Mouse (Mus musculus): ENCODE results near the gene Spryd7. TPM values are rescaled to one million over a fixed set of nuclear protein-coding genes. Genes with fewer than 3 reads are reported as not detected.
A peak's percentile ranks its signal among the peaks of the same experiment; 100 is the strongest.
"Not testable (repeated sequence)": the region's sequence is repeated elsewhere in the genome, so short reads cannot be mapped to it uniquely, and the experiment has no call there.

Spryd7 gene
- polyA plus RNA-seq, 1 experiment from 2014 or later = 61.8 TPM

GRCm38 (mm10) chr14:61555931-61556288 lies 776 bp downstream of the Spryd7 start:
- no peak for ATAC-seq
- H3K9ac ChIP-seq (ENCODE audit: low read depth, low read length) = peak overlapping the region; percentile 66
- no peaks in the 10 kb centered on the region for H3K4me1 ChIP-seq (ENCODE audit: control insufficient read depth, insufficient read depth, low read depth, low read length)
- H3K9me3 ChIP-seq (ENCODE audit: control insufficient read depth, low read length) = no peaks in the 10 kb centered on the region
- no peaks in the 10 kb centered on the region for H3K27me3 ChIP-seq (replicated peaks; ENCODE audit: control insufficient read depth, insufficient read depth, low read length)
- peak overlapping the region; percentile 70 for H3K4me3 ChIP-seq (ENCODE audit: low read length)
- no peaks in the 10 kb centered on the region for H3K36me3 ChIP-seq (ENCODE audit: control insufficient read depth, insufficient read depth, low read length)
- peak overlapping the region; percentile 82 for H3K27ac ChIP-seq (ENCODE audit: low read depth, low read length)
- peak overlapping the region; percentile 68 for H3K4me2 ChIP-seq (ENCODE audit: low read length)
- 12% methylated on average over 6 of the region's 6 CpGs for WGBS

- Histone ChIP-seq H3K9ac (ENCODE audit: low read depth, low read length) (no peak overlapping the region), H3K4me1 (ENCODE audit: control insufficient read depth, insufficient read depth, low read depth, low read length) (no peaks in the 10 kb centered on the region), H3K36me3 (ENCODE audit: control insufficient read depth, insufficient read depth, low read length) (peaks cover 5% of the 10 kb centered on the region; the same call in 1 of the 2 replicates), H3K4me3 (ENCODE audit: low read length) (no peak overlapping the region), H3K4me2 (ENCODE audit: low read length) (no peak overlapping the region), H3K9me3 (ENCODE audit: control insufficient read depth, low read length) (no peaks in the 10 kb centered on the region), H3K27me3 (replicated peaks; ENCODE audit: control insufficient read depth, insufficient read depth, low read length) (no peaks in the 10 kb centered on the region), H3K27ac (ENCODE audit: low read depth, low read length) (no peak overlapping the region)
- 90% methylated on average over 1 of the region's 1 CpGs for WGBS
- no peak for ATAC-seq
Measured at GRCm38 (mm10) chr14:61548614-61549013, 8.1 kb downstream of the Spryd7 start.

- not testable (repeated sequence) for H3K9ac ChIP-seq (ENCODE audit: low read depth, low read length); H3K4me2 ChIP-seq (ENCODE audit: low read length); H3K27me3 ChIP-seq (replicated peaks; ENCODE audit: control insufficient read depth, insufficient read depth, low read length); ATAC-seq; H3K36me3 ChIP-seq (ENCODE audit: control insufficient read depth, insufficient read depth, low read length); H3K9me3 ChIP-seq (ENCODE audit: control insufficient read depth, low read length); H3K4me3 ChIP-seq (ENCODE audit: low read length); H3K27ac ChIP-seq (ENCODE audit: low read depth, low read length); H3K4me1 ChIP-seq (ENCODE audit: control insufficient read depth, insufficient read depth, low read depth, low read length)
- 84% methylated on average over 7 of the region's 11 CpGs for WGBS
Measured at GRCm38 (mm10) chr14:61537772-61538171, 18.9 kb downstream of the Spryd7 start.

- WGBS = 90% methylated on average over 5 of the region's 5 CpGs
- no peaks in the 10 kb centered on the region for H3K9me3 ChIP-seq (ENCODE audit: control insufficient read depth, low read length)
- no peak overlapping the region for H3K4me3 ChIP-seq (ENCODE audit: low read length)
- H3K4me2 ChIP-seq (ENCODE audit: low read length) = no peak overlapping the region
- no peaks in the 10 kb centered on the region for H3K4me1 ChIP-seq (ENCODE audit: control insufficient read depth, insufficient read depth, low read depth, low read length)
- no peak overlapping the region for H3K9ac ChIP-seq (ENCODE audit: low read depth, low read length)
- peaks cover 7% of the 10 kb centered on the region; the same call in 1 of the 2 replicates for H3K36me3 ChIP-seq (ENCODE audit: control insufficient read depth, insufficient read depth, low read length)
- ATAC-seq = no peak
- no peaks in the 10 kb centered on the region for H3K27me3 ChIP-seq (replicated peaks; ENCODE audit: control insufficient read depth, insufficient read depth, low read length)
- H3K27ac ChIP-seq (ENCODE audit: low read depth, low read length) = no peak overlapping the region
Measured at GRCm38 (mm10) chr14:61536631-61537264, 19.9 kb downstream of the Spryd7 start.

GRCm38 (mm10) chr14:61535811-61536210 lies 20.9 kb downstream of the Spryd7 start:
- H3K4me2 ChIP-seq (ENCODE audit: low read length) = no peak overlapping the region
- WGBS = 96% methylated on average over 3 of the region's 3 CpGs
- no peak overlapping the region for H3K27ac ChIP-seq (ENCODE audit: low read depth, low read length)
- no peak overlapping the region for H3K4me3 ChIP-seq (ENCODE audit: low read length)
- H3K36me3 ChIP-seq (ENCODE audit: control insufficient read depth, insufficient read depth, low read length) = peaks cover 7% of the 10 kb centered on the region; the same call in 1 of the 2 replicates
- ATAC-seq = no peak
- H3K9ac ChIP-seq (ENCODE audit: low read depth, low read length) = no peak overlapping the region
- no peaks in the 10 kb centered on the region for H3K27me3 ChIP-seq (replicated peaks; ENCODE audit: control insufficient read depth, insufficient read depth, low read length)
- no peaks in the 10 kb centered on the region for H3K4me1 ChIP-seq (ENCODE audit: control insufficient read depth, insufficient read depth, low read depth, low read length)
- no peaks in the 10 kb centered on the region for H3K9me3 ChIP-seq (ENCODE audit: control insufficient read depth, low read length)

GRCm38 (mm10) chr14:61530966-61531365 lies 25.7 kb downstream of the Spryd7 start:
- H3K9me3 ChIP-seq (ENCODE audit: control insufficient read depth, low read length) = no peaks in the 10 kb centered on the region
- H3K4me2 ChIP-seq (ENCODE audit: low read length) = no peak overlapping the region
- no peak for ATAC-seq
- peaks cover 7% of the 10 kb centered on the region for H3K36me3 ChIP-seq (ENCODE audit: control insufficient read depth, insufficient read depth, low read length)
- H3K9ac ChIP-seq (ENCODE audit: low read depth, low read length) = no peak overlapping the region
- H3K27ac ChIP-seq (ENCODE audit: low read depth, low read length) = no peak overlapping the region
- no peaks in the 10 kb centered on the region for H3K4me1 ChIP-seq (ENCODE audit: control insufficient read depth, insufficient read depth, low read depth, low read length)
- H3K4me3 ChIP-seq (ENCODE audit: low read length) = no peak overlapping the region
- no peaks in the 10 kb centered on the region for H3K27me3 ChIP-seq (replicated peaks; ENCODE audit: control insufficient read depth, insufficient read depth, low read length)

GRCm38 (mm10) chr14:61530396-61530795 lies 26.3 kb downstream of the Spryd7 start:
- no peak overlapping the region for H3K27ac ChIP-seq (ENCODE audit: low read depth, low read length)
- no peak overlapping the region for H3K9ac ChIP-seq (ENCODE audit: low read depth, low read length)
- H3K4me1 ChIP-seq (ENCODE audit: control insufficient read depth, insufficient read depth, low read depth, low read length) = no peaks in the 10 kb centered on the region
- no peak for ATAC-seq
- H3K4me2 ChIP-seq (ENCODE audit: low read length) = no peak overlapping the region
- peaks cover 3% of the 10 kb centered on the region for H3K36me3 ChIP-seq (ENCODE audit: control insufficient read depth, insufficient read depth, low read length)
- H3K27me3 ChIP-seq (replicated peaks; ENCODE audit: control insufficient read depth, insufficient read depth, low read length) = no peaks in the 10 kb centered on the region
- no peak overlapping the region for H3K4me3 ChIP-seq (ENCODE audit: low read length)
- WGBS = 93% methylated on average over 2 of the region's 2 CpGs
- no peaks in the 10 kb centered on the region for H3K9me3 ChIP-seq (ENCODE audit: control insufficient read depth, low read length)

- no peak for ATAC-seq
- Histone ChIP-seq H3K9me3 (ENCODE audit: control insufficient read depth, low read length) (no peaks in the 10 kb centered on the region), H3K4me3 (ENCODE audit: low read length) (no peak overlapping the region), H3K27me3 (replicated peaks; ENCODE audit: control insufficient read depth, insufficient read depth, low read length) (no peaks in the 10 kb centered on the region), H3K36me3 (ENCODE audit: control insufficient read depth, insufficient read depth, low read length) (no peaks in the 10 kb centered on the region; the same call in none of the 2 replicates), H3K27ac (ENCODE audit: low read depth, low read length) (no peak overlapping the region), H3K9ac (ENCODE audit: low read depth, low read length) (no peak overlapping the region), H3K4me2 (ENCODE audit: low read length) (no peak overlapping the region), H3K4me1 (ENCODE audit: control insufficient read depth, insufficient read depth, low read depth, low read length) (no peaks in the 10 kb centered on the region)
- 83% methylated on average over 7 of the region's 7 CpGs for WGBS
Measured at GRCm38 (mm10) chr14:61529533-61529932, 27.2 kb downstream of the Spryd7 start.

GRCm38 (mm10) chr14:61526006-61526405 lies 30.7 kb downstream of the Spryd7 start:
- Histone ChIP-seq H3K4me2 (ENCODE audit: low read length) (no peak overlapping the region), H3K9ac (ENCODE audit: low read depth, low read length) (no peak overlapping the region), H3K4me3 (ENCODE audit: low read length) (no peak overlapping the region), H3K4me1 (ENCODE audit: control insufficient read depth, insufficient read depth, low read depth, low read length) (no peaks in the 10 kb centered on the region), H3K9me3 (ENCODE audit: control insufficient read depth, low read length) (no peaks in the 10 kb centered on the region), H3K36me3 (ENCODE audit: control insufficient read depth, insufficient read depth, low read length) (no peaks in the 10 kb centered on the region; the same call in 1 of the 2 replicates), H3K27ac (ENCODE audit: low read depth, low read length) (no peak overlapping the region), H3K27me3 (replicated peaks; ENCODE audit: control insufficient read depth, insufficient read depth, low read length) (no peaks in the 10 kb centered on the region)
- 90% methylated on average over 2 of the region's 2 CpGs for WGBS
- ATAC-seq = no peak
